Mouse (Mus musculus) liver, embryonic 13.5 days (tissue): ENCODE data around the gene Atoh8. TPM values are rescaled to one million over a fixed set of nuclear protein-coding genes. Genes with fewer than 3 reads are reported as not detected.
A peak's percentile ranks its signal among the peaks of the same experiment; 100 is the strongest.

Experiments
- ATAC-seq: fragments of 200-750 bp; cut with Nextera tagmentation; 2 replicates; pipeline ENCODE4 v1.8.0; 2017; ENCODE audit warnings: low read depth, mild to moderate bottlenecking, moderate number of reproducible peaks, moderate library complexity
- DNase-seq: peaks from one replicate; pipeline ENCODE4 v3.0.0; 2022
- H3K27ac ChIP-seq: fragments of 300-500 bp; sonication (generic); 2 replicates; pipeline ENCODE4 v1.5.1; 2015; ENCODE audit warnings: moderate library complexity, mild to moderate bottlenecking, inconsistent platforms
- H3K27me3 ChIP-seq: fragments of 300-500 bp; sonication (generic); 2 replicates; pipeline ENCODE4 v1.6.1; 2015; ENCODE audit warnings: mild to moderate bottlenecking, inconsistent platforms
- H3K36me3 ChIP-seq: fragments of 300-500 bp; sonication (generic); 2 replicates; pipeline ENCODE4 v1.6.1; 2015; ENCODE audit warnings: mild to moderate bottlenecking, inconsistent platforms
- H3K4me1 ChIP-seq: fragments of 300-500 bp; sonication (generic); replicated peaks from 2 replicates; pipeline ENCODE4 v1.6.1; 2015; ENCODE audit warnings: inconsistent platforms
- H3K4me2 ChIP-seq: fragments of 300-500 bp; sonication (generic); 2 replicates; pipeline ENCODE4 v1.6.1; 2015; ENCODE audit warnings: inconsistent platforms, mild to moderate bottlenecking, moderate library complexity
- H3K4me3 ChIP-seq: fragments of 300-500 bp; sonication (generic); replicated peaks from 2 replicates; pipeline ENCODE4 v1.5.1; 2015; ENCODE audit warnings: mild to moderate bottlenecking, inconsistent platforms
- H3K9ac ChIP-seq: fragments of 300-500 bp; sonication (generic); 2 replicates; pipeline ENCODE4 v1.6.1; 2015; ENCODE audit warnings: mild to moderate bottlenecking, inconsistent platforms
- H3K9me3 ChIP-seq: fragments of 300-500 bp; sonication (generic); replicated peaks from 2 replicates; pipeline ENCODE4 v1.6.1; 2016; ENCODE audit warnings: inconsistent platforms
- WGBS: fragments of 180-500 bp; shearing (Covaris S2); methylation state at CpG from one replicate; pipeline ENCODE4 v1.1.7; 2015; ENCODE audit not compliant: insufficient replicate concordance; 5-methylcytosine and 5-hydroxymethylcytosine counted together
- polyA plus RNA-seq: library from polyadenylated mRNA; unstranded; fragments of >200 nt; fragmentation: Nextera tagmentation; extraction: Ambion mirVana; gene quantifications from 2 replicates; pipeline ENCODE4 v1.2.1, GENCODE M21; 2015

The Atoh8 gene
- polyA plus RNA-seq = 0.86 and 1.1 TPM in 2 replicates

DNA sequence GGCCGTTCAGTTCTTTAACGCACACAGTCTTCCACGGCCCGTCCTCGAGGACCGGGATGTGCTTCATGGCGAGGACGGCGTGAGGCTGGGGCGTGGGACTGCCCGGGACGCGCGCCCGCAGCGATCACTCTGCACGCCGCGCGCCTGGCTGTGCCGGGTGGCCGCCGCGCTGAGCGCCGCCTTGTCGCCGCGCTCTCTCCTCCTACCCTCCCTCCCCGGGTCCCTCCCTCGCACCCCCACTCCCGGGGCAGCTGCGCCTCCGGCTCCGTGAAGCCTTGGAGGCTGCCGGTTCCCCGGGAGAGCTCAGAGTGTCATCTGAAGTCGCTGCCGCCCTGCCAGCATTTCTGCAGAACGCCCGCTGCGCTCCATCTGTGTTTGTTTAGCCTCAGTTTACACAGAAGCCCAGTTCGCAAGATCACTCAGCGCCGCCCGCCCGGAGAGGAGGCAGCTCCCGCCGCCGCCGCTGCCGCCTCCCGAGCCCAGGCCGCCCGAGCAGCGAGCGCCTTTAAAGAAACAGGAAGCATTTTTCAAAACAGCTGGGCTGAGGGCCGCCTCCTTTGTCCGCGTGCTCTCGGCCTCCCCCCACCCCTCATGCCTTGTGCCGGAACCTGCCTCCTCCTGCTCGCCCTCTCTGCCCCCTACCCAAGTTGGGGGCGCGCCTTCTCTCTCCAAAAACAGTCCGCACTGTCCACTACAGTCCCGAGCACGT, at the start of gene Atoh8:
Atoh8 (minus strand) TSS at position 480 of the 709 bp plus-strand sequence.
- Histone ChIP-seq H3K9me3 (no peaks in the 10 kb centered on the region), H3K36me3 (no peaks in the 10 kb centered on the region), H3K4me1 (peaks cover 11% of the 10 kb centered on the region), H3K4me2 (peak within 1 kb of the TSS; percentile 69), H3K27ac (no peak within 1 kb of the TSS), H3K4me3 (peak within 1 kb of the TSS; percentile 54), H3K27me3 (peaks cover 98% of the 10 kb centered on the region), H3K9ac (no peak within 1 kb of the TSS)
- no peak for DNase-seq
- WGBS = under 1% methylated on average over 68 of the region's 68 CpGs
- ATAC-seq = no peak

GRCm38 (mm10) chr6:72283914-72284313, 48.5 kb upstream of the Atoh8 start:
- WGBS = 22% methylated on average over 4 of the region's 4 CpGs
- ATAC-seq (no peak), DNase-seq (no peak)
- Histone ChIP-seq H3K27ac (no peak overlapping the region), H3K9me3 (no peaks in the 10 kb centered on the region), H3K36me3 (no peaks in the 10 kb centered on the region), H3K4me2 (no peak overlapping the region), H3K27me3 (peaks cover 19% of the 10 kb centered on the region), H3K4me3 (no peak overlapping the region), H3K4me1 (peaks cover 39% of the 10 kb centered on the region), H3K9ac (no peak overlapping the region)

DNA sequence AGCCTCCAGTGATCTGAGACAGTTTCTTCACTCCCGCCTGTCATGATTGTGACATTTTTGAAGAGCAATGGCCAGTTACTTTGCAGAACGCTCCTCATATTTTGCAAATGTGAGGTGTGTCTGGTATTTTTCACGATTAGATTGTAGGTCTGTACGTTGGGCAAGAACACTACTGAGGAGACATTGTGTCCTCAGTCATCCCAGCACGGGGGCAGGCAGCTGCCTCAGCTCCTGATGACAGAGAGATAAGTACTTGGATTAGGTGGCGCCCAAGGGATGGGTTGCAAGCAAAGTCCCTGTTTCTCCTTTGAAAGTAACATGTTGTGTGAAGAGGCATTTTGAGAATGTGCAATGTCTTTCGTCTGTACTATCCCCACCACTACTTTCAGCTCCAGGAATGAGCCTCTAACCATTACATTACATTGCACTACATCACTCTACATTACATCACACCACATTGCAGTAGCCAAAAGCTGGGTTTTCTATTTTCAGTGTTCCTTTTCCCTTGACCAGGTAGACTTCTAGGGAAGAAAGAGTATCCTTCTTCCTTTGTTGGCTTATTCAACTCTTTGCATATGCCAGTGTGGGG, 45.1 kb upstream of the Atoh8 start:
- DNase-seq (peak; percentile 66), ATAC-seq (peak; percentile 77)
- Histone ChIP-seq H3K27ac (peak overlapping the region; percentile 96), H3K4me3 (no peak overlapping the region), H3K9ac (peak overlapping the region; percentile 63), H3K27me3 (no peaks in the 10 kb centered on the region), H3K4me2 (peak overlapping the region; percentile 63), H3K4me1 (peaks cover 64% of the 10 kb centered on the region), H3K9me3 (no peaks in the 10 kb centered on the region), H3K36me3 (no peaks in the 10 kb centered on the region; the same call in 1 of the 2 replicates)
- 32% methylated on average over 7 of the region's 7 CpGs for WGBS

DNA sequence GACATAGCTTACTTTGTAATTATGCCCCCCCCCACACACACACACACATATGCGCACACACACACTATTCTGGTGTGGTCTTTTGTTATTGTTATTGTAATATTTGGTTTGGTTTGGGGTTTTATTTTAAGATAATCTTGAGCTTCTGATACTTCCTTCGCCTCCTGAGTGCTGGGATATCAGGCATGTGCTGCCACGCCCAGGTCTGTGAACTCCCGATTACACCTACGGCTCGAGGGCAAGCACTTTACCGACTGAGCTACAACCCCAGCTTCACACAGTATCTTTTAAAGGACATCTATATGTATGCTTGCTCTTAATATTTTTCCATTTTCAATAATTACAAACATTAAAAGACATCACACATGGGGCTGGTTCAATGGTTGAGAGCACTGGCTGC, 44.1 kb upstream of the Atoh8 start:
- H3K4me2 ChIP-seq = peak overlapping the region; percentile 63
- WGBS = 26% methylated on average over 7 of the region's 7 CpGs
- H3K9ac ChIP-seq = peak overlapping the region; percentile 63
- H3K4me3 ChIP-seq = peak overlapping the region; percentile 4; the same call in 1 of the 2 replicates
- H3K4me1 ChIP-seq = peaks cover 72% of the 10 kb centered on the region
- no peaks in the 10 kb centered on the region for H3K9me3 ChIP-seq
- no peaks in the 10 kb centered on the region; the same call in 1 of the 2 replicates for H3K36me3 ChIP-seq
- ATAC-seq (peak; percentile 92), DNase-seq (peak; percentile 87)
- H3K27ac ChIP-seq = peak overlapping the region; percentile 96
- no peaks in the 10 kb centered on the region for H3K27me3 ChIP-seq

DNA sequence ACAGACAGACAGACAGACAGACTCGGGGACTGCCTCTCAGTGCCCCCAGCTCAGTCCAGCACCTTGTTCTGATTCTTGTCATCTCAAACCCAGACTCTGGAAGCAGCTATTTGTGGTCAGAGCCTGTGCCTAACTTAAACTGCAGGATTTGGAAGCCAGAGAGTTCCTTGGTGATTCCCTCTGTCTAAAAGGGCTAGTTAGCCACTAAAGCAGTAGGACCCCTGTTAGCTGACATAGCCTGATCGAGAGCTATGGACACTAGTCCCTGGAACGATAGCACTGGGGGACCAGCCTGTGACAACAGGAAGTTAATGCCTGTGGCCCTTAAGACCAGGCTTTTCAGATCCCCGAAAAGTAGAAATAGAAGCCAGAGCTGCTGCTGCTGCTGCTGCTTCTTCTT, 43.5 kb upstream of the Atoh8 start:
- H3K27me3 ChIP-seq = no peaks in the 10 kb centered on the region
- H3K9me3 ChIP-seq = no peaks in the 10 kb centered on the region
- H3K4me3 ChIP-seq = no peak overlapping the region
- H3K27ac ChIP-seq = peak overlapping the region; percentile 96
- DNase-seq = no peak
- H3K4me2 ChIP-seq = peak overlapping the region; percentile 63; the same call in 1 of the 2 replicates
- peaks cover 75% of the 10 kb centered on the region for H3K4me1 ChIP-seq
- 25% methylated on average over 4 of the region's 4 CpGs for WGBS
- ATAC-seq = no peak
- peak overlapping the region; percentile 54 for H3K9ac ChIP-seq
- H3K36me3 ChIP-seq = no peaks in the 10 kb centered on the region; the same call in 1 of the 2 replicates

- H3K4me3 ChIP-seq = no peak overlapping the region
- peak overlapping the region; percentile 96 for H3K27ac ChIP-seq
These were observed 42.3 kb upstream of the Atoh8 start for GRCm38 (mm10) chr6:72277508-72278166.

GRCm38 (mm10) chr6:72276972-72277441, 41.6 kb upstream of the Atoh8 start:
- 78% methylated on average over 13 of the region's 13 CpGs for WGBS
- H3K9ac ChIP-seq = peak overlapping the region; percentile 54; the same call in 1 of the 2 replicates
- peak overlapping the region; percentile 96 for H3K27ac ChIP-seq
- no peaks in the 10 kb centered on the region for H3K27me3 ChIP-seq
- H3K4me1 ChIP-seq = peaks cover 87% of the 10 kb centered on the region
- no peak for DNase-seq
- ATAC-seq = no peak
- no peaks in the 10 kb centered on the region for H3K9me3 ChIP-seq
- no peak overlapping the region for H3K4me2 ChIP-seq
- H3K36me3 ChIP-seq = no peaks in the 10 kb centered on the region; the same call in 1 of the 2 replicates
- no peak overlapping the region for H3K4me3 ChIP-seq

More at GRCm38 (mm10) chr6:72277508-72278166, 42.3 kb upstream of the Atoh8 start:
- ATAC-seq = no peak
- H3K27me3 ChIP-seq = no peaks in the 10 kb centered on the region
- DNase-seq = no peak
- H3K9ac ChIP-seq = peak overlapping the region; percentile 54
- H3K9me3 ChIP-seq = no peaks in the 10 kb centered on the region
- H3K4me2 ChIP-seq = no peak overlapping the region
- 31% methylated on average over 9 of the region's 9 CpGs for WGBS
- no peaks in the 10 kb centered on the region; the same call in 1 of the 2 replicates for H3K36me3 ChIP-seq
- peaks cover 86% of the 10 kb centered on the region for H3K4me1 ChIP-seq

GRCm38 (mm10) chr6:72276141-72276540, 40.8 kb upstream of the Atoh8 start:
- ATAC-seq = no peak
- Histone ChIP-seq H3K4me2 (no peak overlapping the region), H3K4me1 (peaks cover 87% of the 10 kb centered on the region), H3K4me3 (no peak overlapping the region), H3K36me3 (no peaks in the 10 kb centered on the region; the same call in 1 of the 2 replicates), H3K27ac (peak overlapping the region; percentile 96), H3K9me3 (no peaks in the 10 kb centered on the region), H3K9ac (no peak overlapping the region), H3K27me3 (0 out of 2 replicates have a peak, but pooled peaks cover 5% of the 10 kb centered on the region)
- DNase-seq = no peak
- 92% methylated on average over 6 of the region's 6 CpGs for WGBS

GRCm38 (mm10) chr6:72275527-72275926, 40.1 kb upstream of the Atoh8 start:
- ATAC-seq = no peak
- Histone ChIP-seq H3K27ac (peak overlapping the region; percentile 70), H3K27me3 (0 out of 2 replicates have a peak, but pooled peaks cover 5% of the 10 kb centered on the region), H3K36me3 (no peaks in the 10 kb centered on the region; the same call in 1 of the 2 replicates), H3K4me3 (no peak overlapping the region), H3K9ac (no peak overlapping the region), H3K9me3 (no peaks in the 10 kb centered on the region), H3K4me2 (no peak overlapping the region), H3K4me1 (peaks cover 87% of the 10 kb centered on the region)
- 33% methylated on average over 4 of the region's 4 CpGs for WGBS
- no peak for DNase-seq

DNA sequence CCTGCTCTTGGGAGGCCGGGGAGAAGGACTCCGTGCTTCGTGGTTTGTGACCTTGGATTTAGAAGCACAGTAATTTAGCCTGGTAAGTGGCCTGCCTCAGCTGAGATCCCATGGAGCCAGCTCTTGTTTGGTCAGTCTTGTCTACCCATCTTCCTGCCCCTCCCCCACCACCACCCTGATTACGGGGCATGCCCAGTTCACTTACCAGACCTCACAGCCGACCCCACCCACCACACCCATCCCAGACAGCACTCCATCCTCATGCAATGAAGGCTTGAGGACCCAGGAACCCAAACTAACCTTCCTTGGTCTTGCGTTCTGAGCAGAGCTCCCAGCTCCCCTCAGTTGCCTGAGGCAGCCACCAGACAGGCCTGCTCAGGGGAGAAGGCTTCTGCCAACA, 37.8 kb upstream of the Atoh8 start:
- ATAC-seq = peak; percentile 84
- peak overlapping the region; percentile 71 for H3K9ac ChIP-seq
- 0 out of 2 replicates have a peak overlapping the region, but pooled peaks have one; percentile 4 for H3K4me3 ChIP-seq
- 0 out of 2 replicates have a peak, but pooled peaks cover 5% of the 10 kb centered on the region for H3K27me3 ChIP-seq
- WGBS = 42% methylated on average over 6 of the region's 6 CpGs
- H3K9me3 ChIP-seq = no peaks in the 10 kb centered on the region
- peak overlapping the region; percentile 89 for H3K27ac ChIP-seq
- H3K36me3 ChIP-seq = no peaks in the 10 kb centered on the region; the same call in 1 of the 2 replicates
- peak; percentile 57 for DNase-seq
- peak overlapping the region; percentile 56 for H3K4me2 ChIP-seq
- peaks cover 69% of the 10 kb centered on the region for H3K4me1 ChIP-seq
